Mouse (Mus musculus): ENCODE results near the gene Proser3.

Gene Proser3

DNA sequence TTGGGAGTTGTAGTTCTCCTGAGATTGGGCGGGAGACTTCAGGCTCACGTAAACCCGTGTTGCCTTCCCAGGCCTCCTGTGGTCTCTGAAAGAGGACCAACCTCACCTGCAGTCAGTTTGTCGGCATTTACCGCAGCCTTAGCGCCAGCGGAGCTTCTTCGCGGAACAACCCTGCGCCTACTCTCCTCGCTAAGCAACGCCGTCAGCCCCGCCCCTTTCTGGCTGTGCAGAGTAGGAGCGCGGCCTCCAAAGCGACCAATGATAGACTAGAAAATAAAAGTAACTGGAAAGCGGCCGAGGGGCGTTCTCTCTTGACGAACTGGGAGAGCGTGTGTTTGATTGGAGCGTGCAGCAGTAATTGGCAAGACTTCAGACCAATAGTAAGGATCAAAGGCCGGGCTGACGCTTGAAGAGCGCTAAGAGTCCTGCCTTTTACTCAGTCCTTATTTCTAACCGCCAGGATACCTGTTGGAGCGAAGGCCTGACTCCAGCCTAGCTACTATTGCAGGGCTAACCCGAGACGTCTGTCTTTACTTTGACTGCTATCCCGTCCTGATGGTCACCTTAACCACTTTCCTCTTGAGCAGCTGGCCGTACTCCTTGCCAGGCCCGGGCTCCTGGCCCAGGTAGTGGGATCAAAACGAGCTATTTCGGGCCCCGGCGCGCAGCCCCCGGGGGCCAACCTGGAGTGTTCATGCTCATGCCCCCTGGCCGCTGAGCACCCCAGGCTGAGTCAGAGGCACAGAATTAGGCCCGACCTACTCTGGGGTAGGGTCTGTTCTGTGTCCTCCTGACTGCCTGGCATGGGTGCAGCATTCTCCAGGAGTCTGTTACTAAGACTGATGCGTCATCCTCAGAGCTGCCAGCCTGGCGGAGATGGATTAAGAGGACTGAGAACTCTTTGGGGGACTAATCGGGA lies at the start of gene Proser3, which contains the start of gene Hspb6:
TSS of gene Proser3 (minus strand) at position 198 of the 919 bp plus-strand sequence.
TSS of gene Hspb6 (plus strand) at position 77 of the 919 bp plus-strand sequence.
- peak; percentile 97 for DNase-seq (ENCODE audit: extremely low read depth, low read depth, low spot score)

DNA sequence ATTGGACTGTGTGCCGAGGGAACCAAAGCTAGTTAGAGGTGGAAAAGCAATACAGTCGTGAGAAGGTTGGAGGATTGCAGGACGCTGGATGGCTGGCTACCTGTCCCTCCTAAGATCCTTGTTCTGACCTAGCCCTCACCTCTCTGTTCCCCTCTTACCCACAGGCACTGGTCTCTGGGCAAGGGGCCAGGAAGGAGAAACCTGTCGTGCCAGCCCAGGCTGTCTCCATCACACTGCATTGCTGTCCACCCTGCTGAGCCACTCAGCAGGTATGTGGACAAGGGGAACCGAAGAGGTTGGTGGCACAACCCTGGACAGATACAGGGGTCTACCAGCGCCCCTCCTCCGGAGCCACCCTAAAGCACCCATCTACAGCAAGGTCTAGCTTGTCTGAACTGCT lies 48.6 kb upstream of the Proser3 start:
- DNase-seq (ENCODE audit: extremely low read depth, low read depth, low spot score): peak; percentile 46

DNA sequence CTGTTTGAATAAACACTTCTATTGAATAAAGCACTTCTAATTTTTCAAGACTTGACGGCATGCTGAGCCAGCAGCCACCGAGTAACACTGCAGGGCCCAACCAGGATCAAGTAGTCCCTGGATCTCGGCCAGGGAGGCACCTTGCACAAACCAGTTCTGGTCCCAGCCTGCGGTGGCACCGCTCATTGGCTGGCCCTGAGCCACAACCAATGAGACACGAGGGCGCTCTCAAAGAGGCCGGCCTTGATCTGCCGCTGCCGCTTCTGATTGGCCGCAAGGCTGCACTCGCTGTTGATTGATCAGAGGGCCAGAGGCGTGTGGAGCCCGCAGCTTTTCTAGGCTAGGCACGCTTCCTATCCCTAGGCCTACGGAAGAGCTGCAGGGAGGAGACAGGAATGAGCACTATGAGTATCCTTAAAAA lies 47.8 kb upstream of the Proser3 start:
- peak; percentile 74 for DNase-seq (ENCODE audit: extremely low read depth, low read depth, low spot score)

DNA sequence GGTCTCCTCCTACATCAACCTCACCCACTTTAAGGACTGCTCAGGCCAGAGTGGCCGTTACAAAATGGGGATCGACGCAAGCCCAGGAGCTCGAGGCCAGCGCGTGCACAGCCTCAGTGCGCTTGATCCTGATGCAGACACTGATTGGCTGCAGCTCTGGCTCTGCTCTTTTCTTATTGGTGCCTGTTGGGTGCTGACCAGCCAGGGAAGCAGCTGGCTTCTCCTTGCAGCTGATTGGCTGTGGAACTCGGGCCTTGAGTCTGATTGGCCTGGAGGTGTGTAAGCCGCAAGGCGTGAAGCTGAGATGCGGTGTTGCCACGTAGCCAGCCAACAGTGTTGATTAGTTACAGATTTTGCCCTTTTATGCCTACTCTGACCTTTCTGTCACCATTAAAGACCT lies 46.7 kb upstream of the Proser3 start, which contains the start of gene Zbtb32:
TSS of gene Zbtb32 (minus strand) at position 124 of the 400 bp plus-strand sequence.
- no peak for DNase-seq (ENCODE audit: extremely low read depth, low read depth, low spot score)

DNA sequence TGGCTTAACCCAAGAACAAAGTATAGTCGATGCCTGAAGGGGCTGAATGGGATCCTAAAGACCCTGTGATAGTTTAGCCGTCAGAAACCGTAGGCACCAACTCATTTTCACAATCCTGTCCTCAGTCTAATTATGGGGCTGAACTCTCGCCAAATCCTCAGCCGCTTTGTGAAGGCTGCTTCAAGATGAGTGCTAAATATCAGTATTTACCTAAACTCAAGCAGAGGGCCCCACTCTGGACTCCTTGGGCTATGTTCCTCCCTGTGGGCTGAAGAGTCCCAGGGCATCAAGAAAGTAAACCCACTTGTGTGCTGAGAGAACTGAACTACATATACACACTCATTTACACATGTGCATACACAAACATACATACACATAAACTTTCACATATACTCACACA lies 44.7 kb upstream of the Proser3 start:
- no peak for DNase-seq (ENCODE audit: extremely low read depth, low read depth, low spot score)

DNA sequence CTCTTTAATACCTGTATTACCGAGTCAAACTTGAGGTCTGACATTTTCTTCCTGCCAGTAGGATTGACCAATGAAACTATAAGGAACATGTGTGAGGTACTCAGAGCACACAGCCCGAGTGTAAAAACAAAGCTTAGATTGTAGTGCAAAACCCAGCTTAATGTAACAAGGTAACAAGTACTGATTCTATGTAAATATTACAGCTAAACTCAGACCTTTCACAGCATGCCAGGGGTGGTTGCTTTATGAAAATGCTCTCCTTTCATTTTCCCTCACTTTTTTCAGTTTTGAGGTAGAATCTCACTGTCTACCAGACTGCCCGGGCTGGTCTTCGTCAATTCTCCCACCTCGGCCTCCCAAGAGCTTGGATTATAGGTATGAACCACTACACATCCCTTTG lies 44.0 kb upstream of the Proser3 start:
- no peak for DNase-seq (ENCODE audit: extremely low read depth, low read depth, low spot score)

DNA sequence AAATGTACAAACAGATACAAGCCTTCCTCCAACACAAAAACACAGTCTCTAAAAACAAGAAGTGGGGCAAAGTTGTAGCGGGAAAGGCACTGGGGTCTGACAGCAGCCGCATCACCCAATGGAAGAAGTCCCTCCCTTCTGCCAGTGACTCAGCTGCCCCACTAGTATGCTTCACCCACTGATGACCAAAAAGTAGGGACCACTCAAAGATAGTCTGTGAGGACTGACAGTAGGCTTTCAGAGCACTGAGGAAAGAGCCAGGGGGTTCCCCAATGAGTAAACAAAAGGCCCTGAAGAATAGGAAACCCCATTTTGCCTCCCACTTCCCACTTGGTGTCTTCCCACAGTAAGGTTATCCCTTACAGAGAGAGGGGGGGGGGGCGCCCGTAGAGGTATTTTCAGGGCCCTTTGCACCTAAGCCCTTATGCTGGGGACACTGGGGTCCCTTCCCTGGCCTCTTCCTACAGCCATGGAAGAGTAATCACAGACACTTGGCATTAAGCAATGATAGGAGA lies 42.5 kb upstream of the Proser3 start:
- no peak for DNase-seq (ENCODE audit: extremely low read depth, low read depth, low spot score)

DNA sequence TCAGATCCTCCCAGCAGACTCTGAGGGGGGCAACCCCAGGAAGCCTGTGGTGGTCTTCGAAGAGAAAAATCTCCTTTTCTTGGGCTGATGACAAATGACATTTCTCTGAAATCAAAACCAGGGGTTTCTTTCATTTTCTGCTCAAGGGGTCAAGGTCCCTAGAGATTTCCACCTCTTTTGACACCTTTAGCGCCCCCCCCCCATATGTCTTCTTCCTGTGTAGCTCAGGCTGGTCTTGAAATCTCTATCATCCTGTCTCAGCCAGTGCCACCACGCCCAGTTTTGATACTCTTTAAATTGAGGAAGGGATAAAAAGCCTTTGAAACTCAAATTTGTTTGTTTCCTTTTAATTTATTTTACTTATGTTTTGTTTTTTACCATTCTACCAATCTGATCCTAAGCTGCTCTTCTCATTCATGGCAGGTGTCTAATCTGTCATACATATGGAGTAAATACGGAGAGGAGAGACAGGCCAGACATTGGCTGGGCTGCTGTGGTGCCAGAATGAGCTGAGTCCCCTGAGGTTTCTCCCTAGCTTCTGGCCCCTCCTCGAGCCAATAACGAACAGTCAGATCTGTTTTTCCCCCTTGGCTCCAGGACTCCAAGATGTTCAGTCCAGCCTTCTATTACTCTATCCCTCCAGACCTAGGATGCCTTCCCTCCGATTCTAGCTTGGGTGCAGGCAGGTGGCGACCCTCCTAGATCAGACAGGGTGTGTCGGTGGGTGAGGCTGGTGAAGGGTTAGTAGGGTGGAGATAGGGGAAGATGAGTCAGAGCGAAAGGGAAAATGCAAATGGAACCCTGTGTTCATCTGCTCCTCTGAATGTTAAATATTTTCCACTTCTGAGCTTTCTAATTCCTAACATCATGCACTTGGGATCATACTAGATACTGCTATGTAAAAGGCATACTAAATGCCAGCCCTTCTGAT lies 41.7 kb upstream of the Proser3 start:
- DNase-seq (ENCODE audit: extremely low read depth, low read depth, low spot score): no peak

DNA sequence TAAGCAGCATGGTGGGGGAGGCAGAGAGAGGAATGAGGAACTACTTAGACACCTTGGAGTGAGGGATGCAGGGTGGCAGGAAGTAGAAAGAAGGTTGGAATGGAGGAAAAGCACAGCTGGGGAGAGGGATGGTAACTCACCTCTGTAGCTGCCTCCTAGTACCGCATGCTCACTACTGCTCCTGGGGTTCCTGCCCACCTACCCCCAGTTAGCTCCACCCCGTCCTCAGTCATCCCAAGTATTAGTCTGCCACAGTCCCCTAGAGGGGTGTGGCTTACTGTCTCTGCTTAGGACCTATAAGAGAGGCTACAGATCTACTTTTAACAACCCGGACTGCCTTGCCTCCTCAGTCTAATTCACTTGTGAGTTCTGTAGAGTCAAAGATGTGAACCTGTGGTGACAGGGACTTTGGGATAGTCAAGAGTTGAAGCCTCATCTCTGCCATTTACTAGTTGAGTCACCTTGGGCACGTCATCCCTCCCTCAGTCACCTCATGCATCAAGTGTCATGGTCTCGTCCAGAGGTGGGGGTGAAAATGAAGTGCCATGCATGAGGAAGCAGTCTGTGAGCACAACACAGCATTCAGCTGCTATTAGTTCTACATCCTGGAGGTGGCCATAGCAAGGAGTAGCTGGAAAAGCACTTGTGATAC lies 40.8 kb upstream of the Proser3 start:
- DNase-seq (ENCODE audit: extremely low read depth, low read depth, low spot score): no peak

DNA sequence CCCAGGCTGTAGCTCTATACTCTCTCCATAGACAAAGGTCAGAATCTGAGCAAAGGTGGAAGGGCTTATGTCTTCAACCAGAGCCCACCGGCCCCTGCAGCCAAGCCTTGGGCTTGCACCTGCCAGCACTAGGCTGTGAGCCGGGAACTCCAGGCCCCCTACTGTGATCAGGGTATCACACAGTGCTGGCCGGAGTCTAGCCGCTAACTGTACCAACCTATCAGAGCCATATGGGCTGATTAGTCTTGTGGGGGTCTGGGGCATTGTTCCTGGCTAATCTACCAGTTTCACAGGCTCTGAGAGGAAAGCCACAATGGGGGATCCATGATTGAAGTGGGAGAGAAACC lies 39.5 kb upstream of the Proser3 start:
- DNase-seq (ENCODE audit: extremely low read depth, low read depth, low spot score): no peak

DNA sequence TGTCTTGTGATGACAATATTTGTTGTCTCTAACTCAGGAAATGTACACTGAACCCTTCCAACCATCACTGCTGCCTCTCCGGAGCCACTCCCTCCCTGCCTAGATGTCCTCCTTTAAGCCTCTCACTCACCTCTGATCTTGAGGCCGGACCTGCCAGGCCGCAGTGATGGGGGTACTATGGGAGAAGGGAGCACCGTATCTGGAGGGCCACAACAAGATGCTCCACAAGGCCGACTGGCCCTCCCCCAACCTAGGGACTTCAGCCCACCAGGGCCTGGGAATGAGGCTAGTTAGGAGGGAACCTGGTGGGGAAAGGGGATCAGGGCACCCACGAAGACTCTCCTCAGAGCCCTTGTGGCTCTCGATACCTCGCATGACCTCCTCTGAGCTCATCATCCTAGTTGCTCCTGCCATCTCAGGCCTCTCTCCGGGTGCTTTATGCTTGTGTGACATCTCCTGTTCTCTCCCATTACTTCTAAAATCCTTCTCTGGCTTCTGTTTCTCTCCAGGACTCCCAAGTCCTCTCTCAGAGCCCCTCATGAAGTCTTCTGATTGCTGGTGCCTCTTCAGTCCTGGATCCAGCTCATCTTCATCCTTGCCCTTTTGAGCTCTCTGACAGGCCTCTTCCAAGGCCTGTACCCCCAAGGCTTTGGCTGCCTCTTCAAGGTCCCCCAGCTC lies 39.0 kb upstream of the Proser3 start:
- no peak for DNase-seq (ENCODE audit: extremely low read depth, low read depth, low spot score)

DNA sequence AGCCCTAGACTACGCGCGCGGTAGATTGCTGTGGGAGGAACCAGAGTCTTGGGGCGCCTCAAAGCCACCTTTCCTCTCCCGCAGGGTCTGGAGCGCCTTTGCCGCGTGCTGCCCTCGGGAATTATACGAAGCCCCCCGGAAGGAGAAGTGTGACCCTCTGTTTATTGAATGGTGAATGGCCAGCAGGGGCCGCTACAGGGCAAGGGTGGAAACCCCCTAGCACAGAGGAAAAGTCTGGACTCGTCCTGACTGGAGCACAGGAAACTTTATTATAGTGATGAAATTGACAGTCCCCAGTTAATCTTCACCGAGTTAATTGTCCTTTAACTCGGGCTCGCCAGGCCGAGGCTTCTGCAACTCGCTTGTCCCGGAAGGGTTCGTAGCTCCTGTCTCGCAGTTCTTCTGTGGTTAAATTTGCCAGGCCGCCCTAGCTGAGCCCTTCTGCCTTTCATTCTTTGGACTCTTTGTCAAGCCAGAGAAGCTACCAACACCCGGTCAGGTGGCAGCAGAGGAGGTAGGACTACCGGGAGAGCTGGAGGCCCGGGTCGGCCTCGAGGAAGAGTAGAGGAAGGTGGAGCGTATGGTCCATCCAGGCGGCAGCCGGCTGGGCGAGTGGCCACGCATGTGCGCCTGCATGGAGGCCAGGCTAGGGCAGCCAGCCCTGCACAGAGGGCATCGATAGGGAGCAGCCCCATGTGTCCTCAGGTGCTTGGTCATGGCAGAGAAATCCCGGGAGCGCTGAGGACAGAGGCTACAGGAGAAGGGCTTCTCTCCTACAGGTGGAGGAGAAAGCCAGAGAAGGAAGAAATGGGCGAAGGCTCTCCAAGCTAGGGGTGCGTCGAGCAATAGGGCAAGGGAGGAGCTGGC lies 37.6 kb upstream of the Proser3 start:
- DNase-seq (ENCODE audit: extremely low read depth, low read depth, low spot score): peak; percentile 33

DNA sequence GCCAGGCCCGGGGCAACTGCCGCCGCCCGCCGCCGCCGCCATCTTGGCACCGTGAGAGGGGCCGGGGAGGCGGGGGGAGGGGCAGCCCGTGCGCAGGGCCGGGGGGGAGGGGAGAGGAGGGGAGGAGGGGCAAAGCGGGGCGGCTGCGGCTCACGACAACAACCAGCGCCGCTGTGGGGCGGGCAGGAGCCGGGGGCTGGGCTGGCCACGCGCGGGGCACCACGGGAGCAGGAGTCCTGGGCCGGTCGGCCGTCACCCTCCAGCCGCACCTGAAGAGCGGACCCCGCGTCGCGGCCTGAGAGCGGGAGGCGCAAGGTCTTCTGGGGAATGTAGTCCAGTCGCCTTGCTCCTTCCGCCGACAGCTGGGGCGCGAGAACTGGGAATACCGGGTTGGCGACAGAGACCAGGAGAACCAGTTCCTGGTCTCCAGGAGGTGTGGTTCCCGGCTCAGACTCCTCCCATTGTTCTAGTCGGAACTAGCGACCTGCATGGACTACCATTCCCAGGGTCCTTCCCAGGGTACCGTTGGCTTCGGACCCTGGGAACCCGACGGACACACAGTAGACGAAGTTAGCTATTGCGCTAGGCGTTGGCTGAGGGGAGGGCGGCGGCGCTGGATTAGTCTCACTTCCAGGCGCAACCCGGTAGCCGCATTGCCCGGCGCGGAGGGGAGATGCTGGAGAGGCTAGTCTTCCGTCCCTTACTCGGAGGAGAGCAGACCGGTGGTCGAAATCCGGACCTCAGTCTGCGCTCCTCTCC lies 36.8 kb upstream of the Proser3 start, which contains the start of gene Kmt2b:
TSS of gene Kmt2b (minus strand) at position 51 of the 759 bp plus-strand sequence.
- peak; percentile 91 for DNase-seq (ENCODE audit: extremely low read depth, low read depth, low spot score)

DNA sequence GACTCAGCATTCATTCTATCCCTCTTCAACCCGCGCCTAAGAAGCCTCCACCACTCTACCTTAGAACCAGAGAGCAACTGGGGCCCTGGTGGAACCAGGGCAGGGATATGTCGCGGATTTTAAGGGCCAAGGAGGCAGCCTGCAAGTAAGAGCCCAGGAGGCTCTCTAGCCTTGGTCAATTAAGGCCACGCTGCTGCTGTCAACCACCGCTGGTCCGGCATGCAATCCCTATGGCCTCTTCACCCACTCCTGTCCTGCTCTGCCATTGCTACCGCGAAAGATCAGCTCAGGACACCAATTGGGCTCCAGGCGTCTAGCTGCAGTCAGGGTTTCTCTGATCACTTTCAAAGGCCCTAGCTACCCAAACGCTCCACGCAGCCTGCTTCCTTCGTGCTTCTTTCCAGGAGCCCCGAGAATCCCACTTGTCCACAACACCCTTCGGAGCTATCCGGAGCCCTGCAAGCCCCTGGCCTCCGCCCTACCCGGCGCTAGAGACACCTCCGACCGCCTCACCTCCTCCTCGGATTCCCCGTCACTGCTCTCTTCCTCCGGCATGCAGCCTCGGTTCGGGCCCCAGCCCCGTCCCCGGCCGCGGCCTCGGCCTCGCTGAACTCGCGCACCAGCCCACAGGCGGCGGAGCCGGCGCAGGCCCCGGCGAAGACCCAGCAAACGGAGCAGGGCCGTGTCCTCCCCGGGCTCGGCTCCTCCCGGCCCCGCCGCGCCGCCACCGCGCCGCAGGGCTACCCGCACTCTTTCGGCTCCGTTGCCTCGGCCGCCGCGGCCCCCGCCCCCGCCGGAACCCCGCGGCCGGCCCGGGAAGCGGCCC lies 36.0 kb upstream of the Proser3 start:
- DNase-seq (ENCODE audit: extremely low read depth, low read depth, low spot score): no peak

DNA sequence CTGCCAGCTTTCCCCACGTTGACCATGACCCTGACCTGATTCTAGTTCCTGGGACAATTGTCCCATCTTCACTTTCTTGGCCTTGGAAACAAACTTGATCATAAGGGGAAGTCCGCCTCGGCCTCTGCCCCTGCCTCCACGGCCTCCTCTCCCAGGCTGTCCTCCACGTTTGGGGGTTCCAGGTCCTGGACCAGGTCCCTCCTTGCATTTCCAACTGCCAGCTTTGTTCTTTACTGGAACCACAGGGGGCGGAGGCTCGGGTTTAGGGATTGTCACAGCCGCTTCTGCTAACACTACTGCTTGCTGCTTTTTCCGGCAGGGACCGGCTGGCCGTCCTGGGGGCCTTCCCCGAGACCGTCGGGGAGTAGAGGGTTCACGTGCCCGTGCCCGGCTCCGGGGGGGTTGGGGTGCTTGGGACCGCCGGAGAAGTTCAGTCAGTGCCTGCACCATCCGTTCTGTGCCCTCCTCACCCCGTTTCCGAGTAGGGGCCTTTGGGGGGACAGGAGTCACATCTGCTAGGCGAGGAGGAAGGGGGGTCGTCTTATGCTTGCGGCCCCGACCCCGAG lies 34.4 kb upstream of the Proser3 start:
- no peak for DNase-seq (ENCODE audit: extremely low read depth, low read depth, low spot score)

DNA sequence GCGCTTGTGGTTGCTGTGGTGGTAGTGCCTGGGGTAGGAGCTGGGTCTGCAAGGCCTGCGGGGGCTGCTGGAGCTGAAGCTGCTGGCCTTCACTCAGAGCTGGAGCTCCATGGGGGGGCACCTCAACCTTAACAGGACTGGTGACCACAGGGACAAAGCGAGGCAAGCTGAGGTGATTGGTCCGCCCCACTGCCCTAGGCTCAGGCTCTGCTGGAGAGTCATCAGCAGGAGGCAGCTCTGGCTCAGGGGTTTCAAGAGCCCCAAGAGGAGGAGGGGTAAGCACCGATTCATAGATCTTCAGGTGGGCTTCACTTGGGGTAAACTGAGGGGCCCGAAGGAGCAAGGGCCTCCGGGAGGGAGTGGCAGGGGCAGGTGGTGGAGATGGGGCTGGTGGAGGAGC lies 33.1 kb upstream of the Proser3 start:
- no peak for DNase-seq (ENCODE audit: extremely low read depth, low read depth, low spot score)

DNA sequence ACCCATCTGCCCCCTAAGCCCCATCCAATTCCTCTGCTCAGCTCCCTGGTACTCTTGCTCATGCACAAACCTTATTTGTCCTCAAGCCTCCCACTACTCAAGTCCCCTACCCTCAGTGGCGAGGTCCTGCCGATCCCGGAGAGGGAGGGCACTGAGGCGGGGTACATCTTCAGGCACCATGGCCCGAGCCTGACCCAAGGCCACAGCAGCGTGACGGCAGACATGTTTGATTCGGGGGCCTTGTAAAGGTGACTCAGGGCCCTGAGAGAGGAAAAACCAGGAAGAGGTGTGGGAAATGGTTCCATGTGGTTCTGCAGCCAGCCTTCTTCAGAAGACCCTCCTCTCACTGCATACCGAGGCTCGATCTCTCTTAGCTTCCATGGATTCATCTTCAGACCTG lies 32.2 kb upstream of the Proser3 start:
- no peak for DNase-seq (ENCODE audit: extremely low read depth, low read depth, low spot score)

All from fat pad, adult 2 months (tissue).